Mouse (Mus musculus): ENCODE measurements around the gene Ano10. TPM values are rescaled to one million over a fixed set of nuclear protein-coding genes. Genes with fewer than 3 reads are reported as not detected.

Ano10 gene
- polyA plus RNA-seq, 1 experiment = 19.6 TPM

DNA sequence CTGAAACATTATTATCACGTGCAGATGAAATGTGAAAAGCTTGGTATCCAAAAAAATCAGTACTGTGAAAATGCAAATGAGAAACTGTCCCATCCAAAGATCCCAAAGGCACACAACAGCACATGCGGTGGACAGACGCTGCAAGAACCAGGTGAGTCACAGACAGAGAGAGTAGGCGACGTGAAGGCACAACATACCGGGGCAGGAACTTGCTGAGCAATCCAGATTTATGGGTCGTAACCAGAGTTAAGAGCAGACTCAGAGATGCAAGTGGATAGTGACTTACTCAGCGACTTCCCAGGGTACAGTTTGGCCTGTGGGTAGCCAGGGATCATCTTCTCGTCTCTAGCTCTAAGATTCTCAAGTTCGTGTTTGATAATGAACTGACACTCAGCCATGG is 23.3 kb downstream of the Ano10 start:
- H3K4me1 ChIP-seq (ENCODE audit: control insufficient read depth, insufficient read depth, low read length) = no peaks in the 10 kb centered on the region
- H3K9me3 ChIP-seq (replicated peaks; ENCODE audit: control insufficient read depth, insufficient read depth, low read length, poor library complexity, severe bottlenecking) = no peaks in the 10 kb centered on the region
- no peaks in the 10 kb centered on the region for H3K27me3 ChIP-seq (ENCODE audit: control insufficient read depth, insufficient read depth, low read length, poor library complexity, severe bottlenecking)
- H3K36me3 ChIP-seq (ENCODE audit: control insufficient read depth, insufficient read depth, low read length, poor library complexity, severe bottlenecking) = no peaks in the 10 kb centered on the region
- no peak overlapping the region for H3K27ac ChIP-seq (ENCODE audit: insufficient read depth, low read length)
- TF ChIP-seq POLR2A (IDR thresholded peaks at IDR 0.05; ENCODE audit: insufficient read depth, low read length) = no peak
- H3K9ac ChIP-seq (ENCODE audit: low read depth, poor library complexity, severe bottlenecking) = no peak overlapping the region
- H3K4me3 ChIP-seq (ENCODE audit: low read depth, low read length) = no peak overlapping the region

DNA sequence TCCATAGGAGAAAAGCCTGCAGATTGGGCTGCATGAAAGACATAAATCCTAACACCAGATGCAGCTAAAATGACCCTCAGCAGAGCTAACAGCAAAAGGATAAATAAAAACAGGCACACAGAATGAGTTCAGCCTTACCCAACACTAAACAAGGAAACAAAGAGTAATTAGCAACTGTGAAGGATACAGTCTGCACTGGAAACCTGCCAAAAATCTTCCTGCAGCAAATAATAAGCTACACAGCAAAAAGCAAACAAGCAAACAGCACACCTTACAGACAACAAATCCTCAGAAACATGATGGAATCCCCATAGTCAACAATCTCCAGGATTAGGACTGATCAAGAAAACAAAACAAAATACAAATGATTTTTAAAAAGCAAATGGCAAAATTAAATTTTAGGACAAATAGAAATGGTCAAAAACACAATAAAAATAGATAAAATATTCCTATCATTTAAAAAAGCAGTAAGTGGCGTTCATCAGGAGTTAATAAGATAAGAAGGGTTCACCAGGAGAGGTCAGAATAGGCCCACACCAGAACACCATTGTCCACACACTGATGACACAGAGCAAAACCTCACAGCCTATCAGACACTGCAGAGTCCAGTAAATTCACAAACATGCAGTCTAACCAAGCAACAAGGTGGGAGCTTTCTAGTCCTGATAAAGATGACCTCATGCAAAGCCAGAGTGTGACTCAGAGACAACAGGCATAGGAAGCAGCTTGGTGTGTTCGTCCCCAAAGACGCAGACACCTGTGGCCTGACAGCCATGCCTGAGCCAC is 24.8 kb downstream of the Ano10 start:
- Histone ChIP-seq H3K9me3 (replicated peaks; ENCODE audit: control insufficient read depth, insufficient read depth, low read length, poor library complexity, severe bottlenecking) (no peaks in the 10 kb centered on the region), H3K4me3 (ENCODE audit: low read depth, low read length) (no peak overlapping the region), H3K4me1 (ENCODE audit: control insufficient read depth, insufficient read depth, low read length) (no peaks in the 10 kb centered on the region), H3K36me3 (ENCODE audit: control insufficient read depth, insufficient read depth, low read length, poor library complexity, severe bottlenecking) (no peaks in the 10 kb centered on the region), H3K27ac (ENCODE audit: insufficient read depth, low read length) (no peak overlapping the region), H3K27me3 (ENCODE audit: control insufficient read depth, insufficient read depth, low read length, poor library complexity, severe bottlenecking) (no peaks in the 10 kb centered on the region), H3K9ac (ENCODE audit: low read depth, poor library complexity, severe bottlenecking) (no peak overlapping the region)
- TF ChIP-seq CTCF (IDR thresholded peaks at IDR 0.05; ENCODE audit: low read depth, low read length) (no peak), EP300 (IDR thresholded peaks at IDR 0.05; ENCODE audit: insufficient read depth, low read depth, low read length) (no peak), POLR2A (IDR thresholded peaks at IDR 0.05; ENCODE audit: insufficient read depth, low read length) (no peak)

DNA sequence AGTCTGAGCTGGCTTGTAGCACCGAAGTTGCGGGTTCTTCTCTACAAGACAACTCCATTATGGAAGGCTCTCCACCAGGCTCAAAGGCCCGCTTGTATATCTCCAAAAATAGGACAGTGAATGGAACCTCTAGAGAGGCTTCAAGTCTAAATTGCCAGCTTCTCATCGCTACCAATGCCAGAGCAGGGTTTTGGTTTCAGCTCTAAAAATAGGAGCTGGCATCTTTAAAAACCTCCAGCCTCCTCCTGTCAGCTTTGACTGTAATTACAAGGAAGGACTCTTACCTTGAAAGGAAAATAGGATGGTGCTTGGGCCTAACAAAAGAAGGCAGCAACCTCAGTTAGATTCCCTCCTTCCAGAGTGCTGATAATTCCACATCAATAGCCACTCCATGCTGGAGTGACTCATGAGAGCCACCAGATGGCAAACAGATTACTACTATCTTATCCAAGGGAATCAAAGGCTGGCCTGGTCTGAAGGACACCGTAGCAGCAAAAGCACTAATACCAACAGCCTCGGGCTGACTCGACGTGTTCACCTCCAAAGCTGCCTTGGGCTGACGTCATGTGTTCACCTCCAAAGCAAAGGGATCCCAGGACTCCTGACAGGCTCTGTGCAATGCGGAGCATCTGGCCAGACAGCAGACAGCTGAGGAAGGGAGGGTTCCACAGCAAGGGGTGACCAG is 28.6 kb downstream of the Ano10 start:
- no peak for TF ChIP-seq POLR2A (IDR thresholded peaks at IDR 0.05; ENCODE audit: insufficient read depth, low read length)
- no peak for TF ChIP-seq EP300 (IDR thresholded peaks at IDR 0.05; ENCODE audit: insufficient read depth, low read depth, low read length)
- TF ChIP-seq CTCF (IDR thresholded peaks at IDR 0.05; ENCODE audit: low read depth, low read length) = no peak
- Histone ChIP-seq H3K27me3 (ENCODE audit: control insufficient read depth, insufficient read depth, low read length, poor library complexity, severe bottlenecking) (no peaks in the 10 kb centered on the region), H3K4me1 (ENCODE audit: control insufficient read depth, insufficient read depth, low read length) (no peaks in the 10 kb centered on the region)

DNA sequence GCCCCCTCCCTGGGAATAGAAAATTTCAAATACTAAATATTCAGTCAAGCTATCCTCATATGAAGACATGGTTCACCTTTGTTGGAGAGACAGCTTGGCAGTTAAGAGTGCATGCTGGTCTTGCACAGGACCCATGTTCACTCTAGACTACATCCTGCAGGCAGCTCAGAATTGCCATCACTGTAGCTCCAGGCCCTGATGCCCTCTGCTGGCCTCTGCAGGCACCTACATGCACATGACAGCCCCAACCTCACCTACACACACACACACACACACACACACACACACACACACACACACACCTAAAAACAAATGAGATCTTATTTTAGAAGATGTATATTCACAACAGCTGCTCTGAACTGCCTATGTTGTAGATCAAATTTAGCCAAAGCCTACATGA is 31.1 kb downstream of the Ano10 start:
- no peak overlapping the region for H3K27ac ChIP-seq (ENCODE audit: insufficient read depth, low read length)
- peak; percentile 39 for TF ChIP-seq CTCF (IDR thresholded peaks at IDR 0.05; ENCODE audit: low read depth, low read length)
- TF ChIP-seq POLR2A (IDR thresholded peaks at IDR 0.05; ENCODE audit: insufficient read depth, low read length) = no peak
- no peaks in the 10 kb centered on the region for H3K9me3 ChIP-seq (replicated peaks; ENCODE audit: control insufficient read depth, insufficient read depth, low read length, poor library complexity, severe bottlenecking)
- H3K4me3 ChIP-seq (ENCODE audit: low read depth, low read length) = no peak overlapping the region
- H3K36me3 ChIP-seq (ENCODE audit: control insufficient read depth, insufficient read depth, low read length, poor library complexity, severe bottlenecking) = no peaks in the 10 kb centered on the region
- no peaks in the 10 kb centered on the region for H3K4me1 ChIP-seq (ENCODE audit: control insufficient read depth, insufficient read depth, low read length)
- no peaks in the 10 kb centered on the region for H3K27me3 ChIP-seq (ENCODE audit: control insufficient read depth, insufficient read depth, low read length, poor library complexity, severe bottlenecking)
- H3K9ac ChIP-seq (ENCODE audit: low read depth, poor library complexity, severe bottlenecking) = no peak overlapping the region

More for the DNA sequence above, 28.6 kb downstream of the Ano10 start:
- H3K36me3 ChIP-seq (ENCODE audit: control insufficient read depth, insufficient read depth, low read length, poor library complexity, severe bottlenecking) = no peaks in the 10 kb centered on the region
- no peak overlapping the region for H3K9ac ChIP-seq (ENCODE audit: low read depth, poor library complexity, severe bottlenecking)
- no peaks in the 10 kb centered on the region for H3K9me3 ChIP-seq (replicated peaks; ENCODE audit: control insufficient read depth, insufficient read depth, low read length, poor library complexity, severe bottlenecking)
- H3K4me3 ChIP-seq (ENCODE audit: low read depth, low read length) = no peak overlapping the region
- no peak overlapping the region for H3K27ac ChIP-seq (ENCODE audit: insufficient read depth, low read length)

GRCm38 (mm10) chr9:122254386-122254785 is 39.8 kb downstream of the Ano10 start:
- no peaks in the 10 kb centered on the region for H3K9me3 ChIP-seq (replicated peaks; ENCODE audit: control insufficient read depth, insufficient read depth, low read length, poor library complexity, severe bottlenecking)
- TF ChIP-seq POLR2A (IDR thresholded peaks at IDR 0.05; ENCODE audit: insufficient read depth, low read length) (no peak), CTCF (IDR thresholded peaks at IDR 0.05; ENCODE audit: low read depth, low read length) (no peak), EP300 (IDR thresholded peaks at IDR 0.05; ENCODE audit: insufficient read depth, low read depth, low read length) (no peak)
- H3K4me3 ChIP-seq (ENCODE audit: low read depth, low read length) = no peak overlapping the region
- no peaks in the 10 kb centered on the region for H3K27me3 ChIP-seq (ENCODE audit: control insufficient read depth, insufficient read depth, low read length, poor library complexity, severe bottlenecking)
- no peak overlapping the region for H3K27ac ChIP-seq (ENCODE audit: insufficient read depth, low read length)
- no peak overlapping the region for H3K9ac ChIP-seq (ENCODE audit: low read depth, poor library complexity, severe bottlenecking)
- no peaks in the 10 kb centered on the region for H3K4me1 ChIP-seq (ENCODE audit: control insufficient read depth, insufficient read depth, low read length)
- H3K36me3 ChIP-seq (ENCODE audit: control insufficient read depth, insufficient read depth, low read length, poor library complexity, severe bottlenecking) = no peaks in the 10 kb centered on the region

DNA sequence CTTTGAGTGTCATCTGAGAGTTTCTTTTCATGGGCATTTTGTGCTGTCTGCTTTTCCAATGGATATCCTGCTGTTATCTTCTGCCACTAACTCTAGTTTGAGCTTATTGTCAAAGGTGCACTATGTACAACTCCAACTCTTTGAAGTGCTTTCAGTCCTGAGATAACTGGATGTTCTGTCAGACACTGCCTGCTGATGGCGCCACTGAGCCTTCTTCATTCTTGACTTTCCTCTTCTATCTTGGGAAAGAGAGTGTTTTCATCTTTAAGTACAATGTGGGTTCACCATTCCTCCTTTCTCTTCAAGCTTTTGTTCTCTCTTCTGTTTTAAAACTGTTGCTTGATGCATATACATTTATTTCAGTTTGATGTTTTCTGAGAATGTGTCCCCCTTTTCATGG is 42.1 kb downstream of the Ano10 start:
- Histone ChIP-seq H3K9me3 (replicated peaks; ENCODE audit: control insufficient read depth, insufficient read depth, low read length, poor library complexity, severe bottlenecking) (no peaks in the 10 kb centered on the region), H3K27me3 (ENCODE audit: control insufficient read depth, insufficient read depth, low read length, poor library complexity, severe bottlenecking) (no peaks in the 10 kb centered on the region), H3K4me3 (ENCODE audit: low read depth, low read length) (no peak overlapping the region), H3K4me1 (ENCODE audit: control insufficient read depth, insufficient read depth, low read length) (no peaks in the 10 kb centered on the region), H3K9ac (ENCODE audit: low read depth, poor library complexity, severe bottlenecking) (no peak overlapping the region), H3K36me3 (ENCODE audit: control insufficient read depth, insufficient read depth, low read length, poor library complexity, severe bottlenecking) (no peaks in the 10 kb centered on the region), H3K27ac (ENCODE audit: insufficient read depth, low read length) (no peak overlapping the region)
- TF ChIP-seq CTCF (IDR thresholded peaks at IDR 0.05; ENCODE audit: low read depth, low read length) = no peak
- TF ChIP-seq EP300 (IDR thresholded peaks at IDR 0.05; ENCODE audit: insufficient read depth, low read depth, low read length) = no peak
- no peak for TF ChIP-seq POLR2A (IDR thresholded peaks at IDR 0.05; ENCODE audit: insufficient read depth, low read length)
